Mouse (Mus musculus) intestine, embryonic 16.5 days (tissue): Measurements from ENCODE around the gene Ndst4. TPM values are rescaled to one million over a fixed set of nuclear protein-coding genes. Genes with fewer than 3 reads are reported as not detected.

Source experiments
- ATAC-seq: fragments of 200-750 bp; cut with Nextera tagmentation; 2 replicates; pipeline ENCODE4 v1.8.0; 2017; ENCODE audit warnings: moderate TSS enrichment, moderate library complexity
- H3K27ac ChIP-seq: fragments of 300-500 bp; sonication (generic); 2 replicates; pipeline ENCODE4 v1.5.1; 2014; ENCODE audit warnings: mild to moderate bottlenecking, low read length
- H3K27me3 ChIP-seq: fragments of 300-500 bp; sonication (generic); replicated peaks from 2 replicates; pipeline ENCODE4 v1.6.1; 2014; ENCODE audit warnings: low read length, control low read depth, mixed read lengths; ENCODE audit not compliant: control insufficient read depth, insufficient read depth
- H3K36me3 ChIP-seq: fragments of 300-500 bp; sonication (generic); 2 replicates; pipeline ENCODE4 v1.6.1; 2014; ENCODE audit warnings: low read length, control low read depth; ENCODE audit not compliant: control insufficient read depth, insufficient read depth
- H3K4me1 ChIP-seq: fragments of 300-500 bp; sonication (generic); 2 replicates; pipeline ENCODE4 v1.6.1; 2014; ENCODE audit warnings: low read length, control low read depth, mixed read lengths; ENCODE audit not compliant: control insufficient read depth, insufficient read depth
- H3K4me2 ChIP-seq: fragments of 300-500 bp; sonication (generic); 2 replicates; pipeline ENCODE4 v1.6.1; 2014; ENCODE audit warnings: low read depth, low read length, control low read depth
- H3K4me3 ChIP-seq: fragments of 300-500 bp; sonication (generic); 2 replicates; pipeline ENCODE4 v1.5.1; 2014; ENCODE audit warnings: mild to moderate bottlenecking, low read length
- H3K9ac ChIP-seq: fragments of 300-500 bp; sonication (generic); 2 replicates; pipeline ENCODE4 v1.6.1; 2014; ENCODE audit warnings: low read depth, low read length
- H3K9me3 ChIP-seq: fragments of 300-500 bp; sonication (generic); 2 replicates; pipeline ENCODE4 v1.6.1; 2016; ENCODE audit warnings: low read length, control low read depth; ENCODE audit not compliant: control insufficient read depth
- WGBS: fragments of 180-500 bp; shearing (Covaris S2); extraction: QIAGEN DNeasy Blood & Tissue Kit; methylation state at CpG from one replicate; pipeline ENCODE4 v1.1.7; 2014; 5-methylcytosine and 5-hydroxymethylcytosine counted together
- polyA plus RNA-seq: library from polyadenylated mRNA; unstranded; fragments of >200 nt; fragmentation: Nextera tagmentation; extraction: Ambion mirVana; gene quantifications from 2 replicates; pipeline ENCODE4 v1.2.1, GENCODE M21; 2015

The Ndst4 gene
- polyA plus RNA-seq, 1 experiment from 2014 or later = 0.44 TPM

DNA sequence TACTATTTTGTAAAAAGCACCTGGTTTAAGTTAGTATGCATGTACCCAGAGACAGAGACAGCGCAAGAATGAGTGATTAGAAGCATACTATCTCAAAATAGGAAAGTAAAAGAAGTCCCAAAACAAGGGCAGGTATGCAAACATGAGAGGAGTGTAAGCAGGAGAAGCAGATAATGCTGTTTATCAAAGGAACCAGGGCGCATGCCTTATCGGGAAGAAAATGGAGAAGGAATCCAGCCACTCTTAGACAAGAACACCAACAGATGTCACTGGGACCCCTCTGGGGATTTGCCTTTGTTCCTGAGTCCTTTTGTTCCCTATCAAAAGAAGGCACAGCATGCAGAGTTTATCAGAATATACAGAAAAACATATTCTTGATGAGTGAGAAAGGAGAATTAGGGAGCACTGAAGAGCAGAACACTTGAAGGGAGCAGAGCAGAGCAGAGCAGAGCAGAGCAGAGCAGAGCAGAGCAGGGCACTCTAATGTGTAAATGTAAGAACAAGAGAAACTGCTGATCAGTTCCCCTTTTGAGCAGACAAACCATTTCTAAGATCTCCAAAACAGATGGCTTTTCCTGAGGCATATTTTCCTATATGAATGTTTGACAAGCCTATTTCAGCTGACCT lies 251.2 kb downstream of the Ndst4 start:
- Histone ChIP-seq H3K4me1 (no peaks in the 10 kb centered on the region), H3K36me3 (no peaks in the 10 kb centered on the region), H3K9ac (no peak overlapping the region), H3K27ac (no peak overlapping the region), H3K27me3 (no peaks in the 10 kb centered on the region), H3K4me3 (no peak overlapping the region), H3K4me2 (no peak overlapping the region), H3K9me3 (no peaks in the 10 kb centered on the region)
- 55% methylated on average over 3 of the region's 3 CpGs for WGBS
- no peak for ATAC-seq

DNA sequence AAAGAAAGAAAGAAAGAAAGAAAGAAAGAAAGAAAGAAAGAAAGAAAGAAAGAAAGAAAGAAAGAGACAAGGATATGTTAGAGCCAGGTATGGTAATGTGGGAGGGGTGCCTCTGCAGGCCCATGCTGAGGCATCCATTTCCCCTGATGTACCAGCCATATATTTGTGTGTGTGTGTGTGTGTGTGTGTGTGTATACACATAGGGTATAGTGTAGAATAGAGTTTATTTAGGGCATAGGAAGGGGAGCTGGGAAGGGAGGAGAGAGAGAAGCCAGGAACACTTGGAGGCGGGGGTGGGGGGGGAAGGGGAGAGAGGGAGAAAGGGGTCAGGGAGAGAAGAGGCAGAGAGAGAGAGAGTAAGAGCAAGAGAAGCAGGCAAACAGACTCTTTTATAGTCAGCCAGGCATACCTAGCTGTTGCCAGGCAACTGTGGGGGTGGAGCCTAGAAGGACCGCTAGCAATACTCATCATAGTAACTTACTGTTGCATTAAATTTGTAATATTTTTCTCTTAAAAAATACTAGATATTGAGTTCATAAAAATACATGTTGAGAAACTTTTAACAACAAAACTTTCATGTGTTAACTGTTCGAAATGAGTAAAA lies 256.3 kb downstream of the Ndst4 start:
- Histone ChIP-seq H3K27me3 (no peaks in the 10 kb centered on the region), H3K27ac (no peak overlapping the region), H3K9ac (no peak overlapping the region), H3K4me3 (no peak overlapping the region), H3K4me2 (no peak overlapping the region), H3K4me1 (peaks cover 4% of the 10 kb centered on the region; the same call in 1 of the 2 replicates), H3K9me3 (no peaks in the 10 kb centered on the region), H3K36me3 (no peaks in the 10 kb centered on the region)
- peak; percentile 73; the same call in 1 of the 2 replicates for ATAC-seq
- WGBS = 61% methylated on average over 3 of the region's 3 CpGs

DNA sequence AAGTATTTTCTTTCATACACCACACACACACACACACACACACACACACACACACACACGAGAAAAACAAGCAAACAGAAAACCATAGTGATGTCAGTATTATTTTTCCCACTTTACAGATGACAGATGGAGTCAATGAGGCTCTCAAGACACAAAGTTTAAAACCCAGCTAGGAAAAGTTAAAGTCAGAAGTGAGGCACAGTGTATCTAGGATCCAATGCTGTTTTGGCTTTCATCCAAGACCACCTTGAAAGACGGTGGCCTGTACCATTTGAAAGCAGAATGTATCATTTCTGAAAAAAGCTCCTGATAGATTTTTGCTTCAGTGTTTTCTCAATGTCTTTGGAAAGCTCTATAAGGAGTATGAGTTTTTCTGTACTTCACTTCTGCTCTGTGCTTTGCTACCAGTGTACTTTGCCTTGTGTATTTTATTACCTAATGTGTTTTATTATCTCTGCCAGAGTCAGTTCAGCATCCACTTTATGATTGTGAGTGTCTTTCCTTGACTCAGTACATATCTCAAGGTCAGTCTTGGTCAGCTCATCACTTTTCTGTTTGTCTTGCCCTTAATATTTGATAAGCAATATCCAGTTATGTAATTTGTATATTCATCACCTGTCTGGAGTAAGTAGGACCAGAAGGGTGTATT lies 257.1 kb downstream of the Ndst4 start:
- Histone ChIP-seq H3K4me3 (no peak overlapping the region), H3K27ac (no peak overlapping the region), H3K9ac (no peak overlapping the region), H3K4me2 (no peak overlapping the region), H3K4me1 (peaks cover 4% of the 10 kb centered on the region; the same call in 1 of the 2 replicates), H3K36me3 (no peaks in the 10 kb centered on the region), H3K27me3 (no peaks in the 10 kb centered on the region), H3K9me3 (no peaks in the 10 kb centered on the region)
- 37% methylated on average over 2 of the region's 2 CpGs for WGBS
- ATAC-seq = peak; percentile 95

DNA sequence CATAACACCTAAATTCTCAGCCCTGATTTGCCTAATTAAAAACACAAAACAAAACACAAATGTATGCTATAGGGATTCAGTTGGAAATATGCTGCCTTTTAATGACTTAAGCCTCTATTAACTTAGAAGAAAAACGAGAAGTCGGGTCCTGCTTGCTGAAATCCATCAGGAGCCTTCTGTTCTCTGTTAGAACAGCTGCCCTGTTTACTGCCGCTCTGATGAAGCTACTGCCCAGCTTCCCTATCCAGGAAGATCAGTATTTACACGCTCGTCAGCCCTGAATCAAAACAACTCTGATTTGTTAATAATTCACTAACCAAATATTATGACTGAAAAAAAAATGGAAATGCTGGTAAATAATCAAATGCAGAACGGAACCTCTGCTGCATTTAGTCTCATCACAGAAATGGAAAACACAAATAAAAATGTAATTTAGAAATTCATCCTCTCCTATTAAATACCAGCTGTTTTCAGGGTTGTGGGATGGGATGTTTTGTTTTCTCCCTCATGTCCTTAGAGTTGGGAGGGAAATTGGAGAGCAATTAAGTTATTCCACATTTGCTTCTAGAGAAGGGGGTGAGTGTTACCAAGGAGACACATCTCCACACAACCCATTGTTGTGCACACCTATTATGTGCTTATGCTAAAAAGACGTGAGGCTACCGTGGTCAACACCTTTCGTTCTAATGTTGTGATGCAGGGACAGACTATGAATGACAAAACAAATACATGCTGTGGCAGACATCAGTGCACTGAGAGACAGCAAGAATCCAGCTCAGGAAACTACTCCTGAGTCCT lies 270.3 kb downstream of the Ndst4 start:
- no peaks in the 10 kb centered on the region for H3K9me3 ChIP-seq
- WGBS = 49% methylated on average over 9 of the region's 9 CpGs
- no peak overlapping the region for H3K27ac ChIP-seq
- no peak overlapping the region for H3K4me2 ChIP-seq
- ATAC-seq = peak; percentile 18; the same call in 1 of the 2 replicates
- no peak overlapping the region for H3K4me3 ChIP-seq
- H3K4me1 ChIP-seq = no peaks in the 10 kb centered on the region
- no peaks in the 10 kb centered on the region for H3K27me3 ChIP-seq
- no peak overlapping the region for H3K9ac ChIP-seq
- H3K36me3 ChIP-seq = no peaks in the 10 kb centered on the region

DNA sequence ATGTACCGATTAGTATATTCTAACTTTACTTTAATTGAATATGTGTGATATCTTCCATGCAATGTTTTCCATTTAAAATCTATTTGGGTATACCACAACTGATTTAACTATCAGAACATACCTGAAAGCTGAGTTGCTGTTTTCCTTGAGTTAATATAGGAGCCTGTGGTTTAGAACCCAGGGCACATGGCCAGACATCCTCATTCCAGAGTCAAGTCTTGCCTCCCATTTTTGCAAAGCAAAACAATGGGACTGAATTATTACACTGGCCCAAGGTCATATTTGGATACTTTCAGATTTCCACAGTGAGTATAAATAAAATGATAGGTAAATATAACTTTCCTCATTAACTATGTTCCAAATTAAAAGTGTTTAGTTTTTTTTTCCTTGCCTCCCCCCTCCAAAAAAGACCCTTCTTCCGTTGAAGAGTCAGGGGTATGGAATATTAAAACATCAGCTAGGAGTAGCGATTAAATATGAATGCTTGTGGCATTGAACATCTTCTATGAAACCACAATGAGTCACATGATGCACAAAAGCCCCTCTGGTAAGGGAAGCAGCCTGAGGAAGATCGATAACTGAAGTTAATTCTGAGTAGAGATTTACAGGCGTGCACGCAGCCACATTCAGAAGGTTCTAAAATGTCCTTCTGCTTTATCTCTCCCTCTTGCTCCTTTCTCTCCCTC lies 271.5 kb downstream of the Ndst4 start:
- H3K4me1 ChIP-seq = no peaks in the 10 kb centered on the region
- no peaks in the 10 kb centered on the region for H3K9me3 ChIP-seq
- ATAC-seq = no peak
- no peaks in the 10 kb centered on the region for H3K36me3 ChIP-seq
- no peak overlapping the region for H3K4me3 ChIP-seq
- no peak overlapping the region for H3K9ac ChIP-seq
- no peaks in the 10 kb centered on the region for H3K27me3 ChIP-seq
- H3K4me2 ChIP-seq = no peak overlapping the region
- no peak overlapping the region for H3K27ac ChIP-seq
- 77% methylated on average over 6 of the region's 6 CpGs for WGBS

DNA sequence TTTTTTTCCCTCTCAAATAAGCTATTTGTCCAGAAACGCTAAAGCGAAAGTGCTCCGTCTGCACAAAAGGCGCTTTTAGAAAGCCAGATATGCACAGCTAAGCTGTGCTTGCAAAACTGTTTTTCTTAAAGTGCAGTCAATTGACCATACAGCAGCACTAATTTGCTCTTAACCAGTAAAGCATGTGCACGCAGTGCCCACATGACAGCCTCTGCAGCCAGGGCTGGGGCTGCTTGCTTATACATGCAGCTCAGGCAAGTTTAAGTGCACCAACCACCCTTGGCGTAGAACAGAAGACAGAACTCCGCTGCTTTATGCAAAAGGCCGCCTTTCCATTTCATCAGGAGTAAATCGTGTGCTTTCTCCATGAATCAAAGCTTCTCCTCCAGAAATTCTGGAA lies 275.0 kb downstream of the Ndst4 start:
- H3K4me1 ChIP-seq = no peaks in the 10 kb centered on the region
- H3K4me2 ChIP-seq = no peak overlapping the region
- no peaks in the 10 kb centered on the region for H3K9me3 ChIP-seq
- H3K27ac ChIP-seq = no peak overlapping the region
- ATAC-seq = no peak
- no peak overlapping the region for H3K9ac ChIP-seq
- H3K4me3 ChIP-seq = no peak overlapping the region
- H3K36me3 ChIP-seq = no peaks in the 10 kb centered on the region
- 76% methylated on average over 9 of the region's 9 CpGs for WGBS
- H3K27me3 ChIP-seq = no peaks in the 10 kb centered on the region

DNA sequence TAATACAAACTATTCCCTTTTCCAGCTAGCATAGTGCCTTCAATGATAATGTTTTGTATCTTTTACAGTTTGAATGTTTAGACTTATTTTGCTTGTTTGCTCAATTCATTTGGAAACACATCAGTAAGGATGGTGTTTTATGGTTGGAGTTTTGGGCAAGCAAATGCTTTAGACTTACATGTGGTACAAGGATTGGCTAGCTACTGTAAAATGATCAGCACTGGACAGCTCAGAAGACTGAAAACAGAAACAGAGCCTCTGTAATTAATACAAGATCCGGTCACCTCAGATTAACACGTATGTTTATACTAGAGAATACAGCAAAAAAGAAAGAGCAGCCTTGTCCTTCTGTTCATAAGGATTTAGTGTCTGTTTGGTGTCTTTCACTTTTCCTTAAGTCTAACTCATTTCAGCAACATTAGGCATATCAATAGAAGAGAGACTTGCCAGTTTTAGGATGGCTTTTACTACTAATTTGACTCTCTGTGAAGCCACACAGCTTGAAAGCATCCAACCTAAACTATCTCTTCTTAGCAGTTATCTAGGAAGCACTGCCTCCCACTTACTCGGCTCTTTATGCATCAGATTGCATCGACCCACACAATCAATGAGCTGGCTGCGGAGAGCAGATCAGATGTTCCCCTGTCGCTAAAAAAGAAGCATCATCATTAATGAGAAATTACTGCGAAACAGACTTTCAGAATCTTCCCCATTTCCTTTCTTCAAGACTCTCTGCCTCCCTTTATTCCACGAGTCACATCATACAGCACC lies 279.8 kb downstream of the Ndst4 start:
- no peak overlapping the region for H3K4me2 ChIP-seq
- ATAC-seq = no peak
- H3K4me1 ChIP-seq = no peaks in the 10 kb centered on the region
- WGBS = 75% methylated on average over 8 of the region's 8 CpGs
- H3K27ac ChIP-seq = no peak overlapping the region
- no peaks in the 10 kb centered on the region for H3K27me3 ChIP-seq
- H3K4me3 ChIP-seq = no peak overlapping the region
- H3K9me3 ChIP-seq = no peaks in the 10 kb centered on the region
- H3K9ac ChIP-seq = no peak overlapping the region
- H3K36me3 ChIP-seq = no peaks in the 10 kb centered on the region

DNA sequence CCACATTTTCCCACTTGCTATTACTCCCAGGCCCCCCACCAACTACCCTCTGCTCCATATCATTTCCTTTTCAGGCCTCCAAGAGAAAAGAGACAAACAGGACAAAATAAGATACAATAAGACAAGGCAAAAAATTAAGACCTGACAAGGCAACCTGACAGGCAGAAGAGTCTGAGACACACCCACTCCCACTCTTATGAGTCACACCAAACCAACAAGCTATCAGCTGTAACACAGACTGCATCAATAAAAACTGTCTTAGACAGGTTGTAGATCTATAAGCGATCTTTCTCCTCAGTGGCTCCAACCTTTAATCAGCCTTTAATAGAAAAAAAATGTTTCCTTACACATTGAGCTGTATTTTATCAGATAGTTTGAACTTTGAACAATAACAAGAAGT lies 280.7 kb downstream of the Ndst4 start:
- WGBS = 75% methylated on average over 1 of the region's 1 CpGs
- Histone ChIP-seq H3K36me3 (no peaks in the 10 kb centered on the region), H3K4me1 (no peaks in the 10 kb centered on the region), H3K27me3 (no peaks in the 10 kb centered on the region), H3K9ac (no peak overlapping the region), H3K9me3 (no peaks in the 10 kb centered on the region), H3K4me3 (no peak overlapping the region), H3K4me2 (no peak overlapping the region), H3K27ac (no peak overlapping the region)
- ATAC-seq = no peak
